Mouse (Mus musculus): ENCODE data around the gene Zdbf2. TPM values are rescaled to one million over a fixed set of nuclear protein-coding genes. Genes with fewer than 3 reads are reported as not detected.

The Zdbf2 gene
- 0.01 and 0.02 TPM in 2 replicates for polyA plus RNA-seq (2012; rRNA removed)

DNA sequence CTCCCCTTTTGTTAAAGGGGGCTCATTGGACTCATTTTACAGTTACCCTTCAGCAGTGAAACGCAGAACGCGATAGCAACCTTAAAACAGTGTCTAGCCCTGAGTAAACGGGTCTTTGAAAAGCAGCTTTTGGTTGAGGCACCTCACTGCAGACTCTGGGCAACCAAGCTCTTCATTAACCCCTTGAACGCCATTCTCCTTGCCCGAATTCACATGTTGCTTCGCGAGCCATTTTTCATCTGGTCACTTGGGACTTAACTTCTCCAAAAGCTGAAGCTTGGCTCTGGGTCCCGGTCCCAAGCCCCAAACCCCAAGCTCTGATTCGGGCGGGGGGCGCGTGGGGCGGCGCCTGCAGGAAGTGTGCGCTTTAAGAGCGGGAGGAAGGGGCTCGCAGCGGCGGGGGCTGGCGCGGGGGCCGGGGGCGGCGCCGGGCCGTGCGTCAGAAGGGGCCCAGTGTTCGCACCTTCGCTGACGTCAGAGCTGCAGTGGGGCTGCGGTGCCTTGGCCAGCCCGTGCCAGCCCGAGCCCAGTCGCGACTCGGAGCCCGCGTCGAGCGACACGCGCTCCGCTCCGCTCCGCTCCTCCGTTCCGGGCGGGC lies at the start of gene Zdbf2:
Gene Zdbf2, plus strand, starts transcription at position 525 of the 598 bp plus-strand sequence.

Other genes with a start within 250 kb of the Zdbf2 start
- gene Ino80d, start 158.6 kb upstream of the Zdbf2 start, polyA plus RNA-seq (2012; rRNA removed): 9.5 and 11.1 TPM in 2 replicates
- 495 and 510 TPM in 2 replicates for gene Eef1b2, start 96.4 kb upstream of the Zdbf2 start, polyA plus RNA-seq (2012; rRNA removed)
- 27.6 and 29.2 TPM in 2 replicates for gene Ndufs1, start 96.4 kb upstream of the Zdbf2 start, polyA plus RNA-seq (2012; rRNA removed)
- not detected in 2 replicates for gene Gpr1, start 58.7 kb upstream of the Zdbf2 start, polyA plus RNA-seq (2012; rRNA removed)
- 5.3 and 7.2 TPM in 2 replicates for gene Adam23, start 172.6 kb downstream of the Zdbf2 start, polyA plus RNA-seq (2012; rRNA removed)

Measured in colon, adult 2 months (tissue).